Mouse (Mus musculus): ENCODE measurements around the gene Fastkd5.

- TF ChIP-seq POLR2A (IDR thresholded peaks at IDR 0.05; ENCODE audit: control insufficient read depth, low read depth, low read length): peak; percentile 50; the same call in 1 of the 2 replicates
- no peak for TF ChIP-seq CTCF (IDR thresholded peaks at IDR 0.05; ENCODE audit: control insufficient read depth, insufficient read depth, insufficient replicate concordance, low read depth, low read length)
Observed at GRCm38 (mm10) chr2:130589157-130589556, 40.7 kb downstream of the Fastkd5 start.

All from testis, adult 2 months (tissue).